Mouse (Mus musculus): ENCODE results near the gene Rasa2.
"Not testable (repeated sequence)": the region's sequence is repeated elsewhere in the genome, so short reads cannot be mapped to it uniquely, and the experiment has no call there.

Rasa2 gene

GRCm38 (mm10) chr9:96631389-96632072, at the start of gene Rasa2:
Rasa2 (minus strand) TSS chr9:96631617.
- DNase-seq (ENCODE audit: low read depth in 1 of 2, low spot score in 2 of 2) = peak; percentile 66 to 84

GRCm38 (mm10) chr9:96678611-96679010, 47.2 kb upstream of the Rasa2 start:
- DNase-seq (ENCODE audit: low read depth in 1 of 2, low spot score in 2 of 2) = no peak

DNA sequence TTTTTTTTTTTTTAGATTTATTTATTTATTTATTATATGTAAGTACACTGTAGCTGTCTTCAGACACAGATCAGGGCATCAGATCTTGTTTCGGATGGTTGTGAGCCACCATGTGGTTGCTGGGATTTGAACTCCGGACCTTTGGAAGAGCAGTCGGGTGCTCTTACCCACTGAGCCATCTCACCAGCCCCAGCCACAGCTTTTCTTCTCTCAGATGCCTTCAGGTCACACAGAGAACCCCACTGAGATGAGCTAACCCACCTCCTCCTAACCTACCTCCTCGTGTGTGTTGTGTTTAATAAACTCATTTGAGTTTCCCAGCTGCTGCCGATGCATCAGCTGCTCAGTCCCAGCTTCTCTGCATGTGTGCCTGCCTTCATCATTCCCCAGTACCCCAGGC, 46.3 kb upstream of the Rasa2 start:
- not testable (repeated sequence) for DNase-seq (ENCODE audit: low read depth in 1 of 2, low spot score in 2 of 2)

GRCm38 (mm10) chr9:96676671-96677070, 45.3 kb upstream of the Rasa2 start:
- no peak for DNase-seq (ENCODE audit: low read depth in 1 of 2, low spot score in 2 of 2)

- DNase-seq (ENCODE audit: low read depth in 1 of 2, low spot score in 2 of 2) = no peak
Measured at GRCm38 (mm10) chr9:96675763-96676640, 44.6 kb upstream of the Rasa2 start.

DNA sequence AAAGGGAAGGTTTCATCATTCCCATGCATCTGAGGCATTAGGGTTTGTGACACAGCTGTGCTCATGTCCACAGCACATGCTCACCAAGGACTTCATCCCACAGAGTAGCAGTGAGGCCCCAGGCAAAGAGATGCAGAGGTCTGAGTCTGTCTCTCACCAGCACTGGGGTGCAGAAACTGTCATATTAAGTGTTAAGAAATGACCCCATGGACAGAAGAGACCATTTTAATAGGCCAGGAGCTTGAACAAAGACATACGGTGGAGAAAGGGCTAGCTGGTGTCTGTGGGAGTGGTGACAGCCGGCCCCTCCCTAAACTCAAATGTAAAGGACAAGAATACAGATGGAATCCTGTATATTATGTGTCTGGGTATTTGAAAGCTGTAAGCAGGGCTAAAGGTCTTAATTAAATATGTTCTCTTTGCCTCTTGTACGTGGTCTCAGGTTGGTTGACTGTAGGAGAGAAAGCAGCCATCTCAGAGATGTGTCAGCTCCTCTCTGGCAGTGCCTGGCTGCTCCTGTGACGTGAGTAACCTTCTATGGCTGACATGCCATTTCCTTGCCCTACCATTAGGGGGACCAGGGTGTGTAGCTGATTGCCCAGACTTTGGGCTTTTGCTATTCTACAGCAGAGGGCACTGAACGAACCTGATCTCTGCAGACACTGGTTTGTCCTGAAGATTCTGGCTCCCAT, 43.8 kb upstream of the Rasa2 start:
- DNase-seq (ENCODE audit: low read depth in 1 of 2, low spot score in 2 of 2) = no peak

GRCm38 (mm10) chr9:96674301-96674700, 42.9 kb upstream of the Rasa2 start:
- no peak for DNase-seq (ENCODE audit: low read depth in 1 of 2, low spot score in 2 of 2)

DNA sequence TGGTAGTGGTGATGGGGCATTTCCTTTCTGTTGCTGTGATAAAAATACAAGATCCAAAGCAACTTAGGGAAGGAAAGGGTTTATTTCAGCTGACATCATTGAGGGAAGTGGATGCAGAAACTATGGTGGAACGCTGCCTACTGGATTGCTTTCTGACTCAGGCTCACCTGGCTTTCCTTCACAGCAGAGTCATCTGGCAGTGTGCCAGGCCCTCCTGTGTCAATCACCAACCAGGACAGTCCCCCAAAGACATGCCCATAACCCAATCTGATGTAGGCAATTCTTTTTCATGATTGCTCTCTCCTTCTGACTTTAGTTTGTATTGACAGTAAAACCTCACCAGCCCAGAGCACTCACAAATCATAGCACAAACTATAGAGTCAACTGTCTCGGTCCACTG, 41.0 kb upstream of the Rasa2 start:
- no peak for DNase-seq (ENCODE audit: low read depth in 1 of 2, low spot score in 2 of 2)

DNA sequence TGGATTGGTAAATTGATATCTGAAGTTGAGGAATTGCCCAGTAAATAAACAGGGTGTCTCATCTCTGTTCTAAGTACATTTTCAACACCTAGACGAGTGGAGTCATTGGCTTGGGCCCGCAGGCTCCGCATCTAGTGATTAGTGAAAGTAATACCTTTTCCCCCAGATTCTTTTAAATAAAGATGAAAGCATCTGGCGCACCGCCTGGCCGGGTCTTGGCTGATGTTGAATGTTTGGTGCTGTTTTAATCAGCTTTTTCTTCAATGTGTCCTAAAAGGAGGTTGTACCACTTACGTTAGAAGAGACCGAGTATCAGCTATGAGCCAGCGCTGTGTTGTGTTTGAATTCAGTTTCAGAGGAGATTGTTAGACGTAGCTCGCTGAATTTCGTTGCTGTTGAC, 39.8 kb upstream of the Rasa2 start:
- DNase-seq (ENCODE audit: low read depth in 1 of 2, low spot score in 2 of 2) = no peak

- peak; percentile 81 to 86 for DNase-seq (ENCODE audit: low read depth in 1 of 2, low spot score in 2 of 2)
Measured at GRCm38 (mm10) chr9:96669877-96670276, 38.5 kb upstream of the Rasa2 start.

DNA sequence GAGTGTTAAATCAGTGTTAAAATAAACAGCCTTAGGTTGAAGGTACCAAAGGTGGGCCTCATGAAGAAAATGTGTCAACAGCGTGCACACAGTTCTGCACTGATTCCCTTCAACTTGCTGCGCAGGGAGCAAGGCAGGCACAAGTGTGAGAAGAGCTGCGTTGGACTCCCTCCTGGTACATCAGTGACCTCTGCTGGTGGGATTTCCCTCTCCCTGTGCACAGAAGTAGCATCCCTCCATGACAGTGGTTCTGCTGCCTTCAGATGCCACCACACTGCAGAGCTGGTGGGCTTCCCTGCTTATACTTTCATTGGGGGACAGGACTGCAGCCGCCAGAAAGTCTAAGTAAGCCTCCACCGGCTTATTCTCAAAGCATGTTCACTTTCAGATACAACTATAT, 37.2 kb upstream of the Rasa2 start:
- DNase-seq (ENCODE audit: low read depth in 1 of 2, low spot score in 2 of 2) = no peak

GRCm38 (mm10) chr9:96660510-96661244, 29.3 kb upstream of the Rasa2 start:
- DNase-seq (ENCODE audit: low read depth in 1 of 2, low spot score in 2 of 2) = no peak

GRCm38 (mm10) chr9:96659801-96660200, 28.4 kb upstream of the Rasa2 start:
- no peak for DNase-seq (ENCODE audit: low read depth in 1 of 2, low spot score in 2 of 2)

- no peak for DNase-seq (ENCODE audit: low read depth in 1 of 2, low spot score in 2 of 2)
Measured at GRCm38 (mm10) chr9:96653538-96653937, 22.1 kb upstream of the Rasa2 start.

- DNase-seq (ENCODE audit: low read depth in 1 of 2, low spot score in 2 of 2) = no peak
Measured at GRCm38 (mm10) chr9:96652763-96653162, 21.3 kb upstream of the Rasa2 start.

DNA sequence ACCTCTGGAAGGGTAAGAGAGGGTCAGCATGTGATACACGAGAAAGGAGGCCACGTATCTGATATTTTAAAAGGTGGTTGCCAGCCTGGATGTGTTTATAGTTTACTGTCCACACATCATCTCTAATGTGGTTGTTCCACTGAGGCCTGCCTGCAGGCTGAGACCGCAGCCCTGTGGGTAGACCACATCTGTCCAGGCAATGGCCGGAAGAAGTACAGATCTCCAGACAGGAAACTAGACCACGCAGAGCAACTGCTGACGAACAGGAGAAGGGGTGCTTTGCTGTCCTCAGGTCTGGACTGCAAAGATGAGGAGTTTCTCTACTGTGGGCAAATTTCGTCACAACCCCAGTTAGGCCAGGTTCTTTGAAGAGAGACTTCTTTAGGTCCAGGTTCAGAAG, 19.4 kb upstream of the Rasa2 start:
- no peak for DNase-seq (ENCODE audit: low read depth in 1 of 2, low spot score in 2 of 2)

GRCm38 (mm10) chr9:96649924-96650323, 18.5 kb upstream of the Rasa2 start:
- peak in 1 of 2 experiments; percentile 51 for DNase-seq (ENCODE audit: low read depth in 1 of 2, low spot score in 2 of 2)

DNA sequence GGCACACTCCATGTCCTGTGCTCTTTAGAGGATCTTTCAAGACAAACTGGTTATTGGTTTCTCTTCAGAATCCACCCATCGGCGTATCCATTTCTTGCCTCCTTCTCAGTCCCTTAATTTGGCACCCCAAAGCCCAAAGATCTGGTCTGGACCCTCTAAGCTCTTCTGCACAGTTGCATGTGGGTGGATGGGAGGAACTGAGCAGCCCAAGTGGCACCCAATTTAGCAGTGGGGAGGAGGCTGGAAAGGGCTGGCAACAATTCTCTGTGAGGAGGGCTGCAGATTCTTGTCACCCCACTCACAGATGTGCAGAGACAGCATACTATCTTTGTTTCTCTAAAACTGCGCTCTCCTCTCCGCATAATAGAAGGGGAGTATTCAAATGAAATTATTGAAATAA, 17.9 kb upstream of the Rasa2 start:
- no peak for DNase-seq (ENCODE audit: low read depth in 1 of 2, low spot score in 2 of 2)

DNA sequence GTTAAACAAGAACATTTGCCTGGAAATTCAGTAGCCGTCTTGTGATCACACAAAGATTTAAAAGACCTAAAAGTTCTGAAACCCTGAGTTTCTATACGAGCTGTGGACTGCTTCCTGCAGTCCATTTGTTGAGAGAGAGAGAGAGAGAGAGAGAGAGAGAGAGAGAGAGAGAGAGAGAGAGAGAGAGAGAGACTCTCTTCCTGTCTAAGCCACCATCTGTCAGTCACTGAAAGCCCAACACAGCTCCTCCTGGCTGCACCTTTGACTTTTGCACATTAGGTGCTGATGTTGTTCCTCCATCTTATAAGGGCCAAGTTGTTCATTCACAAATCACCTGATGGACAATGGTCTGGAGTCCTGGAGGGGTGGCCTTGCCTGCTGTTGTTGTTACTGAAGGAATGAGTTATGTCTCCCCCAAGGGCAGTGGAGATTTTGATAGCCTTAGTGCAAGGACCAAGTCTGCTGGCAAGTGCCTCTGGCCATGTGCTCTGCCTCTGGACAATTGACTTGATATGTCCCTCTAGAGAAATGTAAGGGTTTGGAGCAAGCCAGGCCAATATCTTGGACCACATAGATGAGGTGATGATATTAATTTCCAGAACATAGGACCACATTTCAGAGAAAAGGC, 15.4 kb upstream of the Rasa2 start:
- DNase-seq (ENCODE audit: low read depth in 1 of 2, low spot score in 2 of 2) = no peak

DNA sequence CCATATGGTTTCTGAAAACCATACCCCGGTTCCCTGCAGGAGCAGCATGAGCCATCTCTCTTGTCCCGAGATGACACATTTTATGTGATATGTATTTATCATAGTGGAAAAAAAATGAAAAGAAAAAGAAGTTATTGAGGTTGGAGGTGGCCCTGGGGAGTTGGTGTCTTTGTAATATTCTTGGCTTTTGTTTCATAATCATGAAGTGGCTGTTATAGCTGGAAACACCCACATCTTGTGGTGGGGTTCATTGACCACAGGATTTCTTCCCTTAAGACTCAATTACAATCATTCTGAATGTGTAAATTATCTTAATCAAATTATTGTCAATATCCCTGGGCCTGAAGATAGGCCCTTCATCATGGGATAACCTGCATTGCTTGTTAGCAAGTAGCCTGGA, 13.4 kb upstream of the Rasa2 start:
- no peak for DNase-seq (ENCODE audit: low read depth in 1 of 2, low spot score in 2 of 2)

- DNase-seq (ENCODE audit: low read depth in 1 of 2, low spot score in 2 of 2) = not testable (repeated sequence)
Measured at GRCm38 (mm10) chr9:96644002-96644401, 12.6 kb upstream of the Rasa2 start.
